Mouse (Mus musculus) embryonic facial prominence, embryonic 15.5 days (tissue): ENCODE results near the gene Gstp2. TPM values are rescaled to one million over a fixed set of nuclear protein-coding genes. Genes with fewer than 3 reads are reported as not detected.

Experiments used
- ATAC-seq: fragments of 200-750 bp; cut with Nextera tagmentation; 2 replicates; pipeline ENCODE4 v1.8.0; 2017; ENCODE audit warnings: low read depth, moderate TSS enrichment; ENCODE audit not compliant: insufficient number of reproducible peaks, low FRiP score, low TSS enrichment
- H3K27ac ChIP-seq: fragments of 300-500 bp; sonication (generic); replicated peaks from 2 replicates; pipeline ENCODE4 v1.5.1; 2015; ENCODE audit warnings: mild to moderate bottlenecking, inconsistent platforms
- H3K27me3 ChIP-seq: fragments of 300-500 bp; sonication (generic); 2 replicates; pipeline ENCODE4 v1.6.1; 2015; ENCODE audit warnings: inconsistent platforms
- H3K36me3 ChIP-seq: fragments of 300-500 bp; sonication (generic); 2 replicates; pipeline ENCODE4 v1.6.1; 2015; ENCODE audit warnings: mild to moderate bottlenecking, inconsistent platforms
- H3K4me1 ChIP-seq: fragments of 300-500 bp; sonication (generic); 2 replicates; pipeline ENCODE4 v1.6.1; 2015; ENCODE audit warnings: inconsistent platforms
- H3K4me2 ChIP-seq: fragments of 300-500 bp; sonication (generic); replicated peaks from 2 replicates; pipeline ENCODE4 v1.6.1; 2015; ENCODE audit warnings: mild to moderate bottlenecking, inconsistent platforms
- H3K4me3 ChIP-seq: fragments of 300-500 bp; sonication (generic); replicated peaks from 2 replicates; pipeline ENCODE4 v1.5.1; 2015; ENCODE audit warnings: mild to moderate bottlenecking, inconsistent platforms
- H3K9ac ChIP-seq: fragments of 300-500 bp; sonication (generic); 2 replicates; pipeline ENCODE4 v1.6.1; 2015; ENCODE audit warnings: inconsistent platforms
- H3K9me3 ChIP-seq: fragments of 300-500 bp; sonication (generic); replicated peaks from 2 replicates; pipeline ENCODE4 v1.6.1; 2016; ENCODE audit warnings: inconsistent platforms
- WGBS: fragments of 180-500 bp; shearing (Covaris S2); methylation state at CpG from one replicate; pipeline ENCODE4 v1.1.7; 2015; 5-methylcytosine and 5-hydroxymethylcytosine counted together
- polyA plus RNA-seq: library from polyadenylated mRNA; unstranded; fragments of >200 nt; fragmentation: Nextera tagmentation; extraction: Ambion mirVana; gene quantifications from 2 replicates; pipeline ENCODE4 v1.2.1, GENCODE M21; 2015

Gstp2 gene
- polyA plus RNA-seq, 1 experiment from 2014 or later = 3.7 TPM

- Histone ChIP-seq H3K9ac (no peak overlapping the region), H3K27ac (no peak overlapping the region), H3K36me3 (peaks cover 37% of the 10 kb centered on the region), H3K4me2 (no peak overlapping the region), H3K27me3 (no peaks in the 10 kb centered on the region), H3K4me1 (peaks cover 23% of the 10 kb centered on the region), H3K9me3 (no peaks in the 10 kb centered on the region), H3K4me3 (no peak overlapping the region)
- no peak for ATAC-seq
- 79% methylated on average over 12 of the region's 12 CpGs for WGBS
Measured at GRCm38 (mm10) chr19:4003641-4004040, 42.2 kb downstream of the Gstp2 start.

- peaks cover 31% of the 10 kb centered on the region for H3K36me3 ChIP-seq
- no peak for ATAC-seq
- H3K9me3 ChIP-seq = no peaks in the 10 kb centered on the region
- H3K4me3 ChIP-seq = no peak within 1 kb of the TSS
- 76% methylated on average over 1 of the region's 1 CpGs for WGBS
- no peaks in the 10 kb centered on the region for H3K27me3 ChIP-seq
- no peak within 1 kb of the TSS for H3K9ac ChIP-seq
- no peak within 1 kb of the TSS for H3K27ac ChIP-seq
- peaks cover 23% of the 10 kb centered on the region for H3K4me1 ChIP-seq
- no peak within 1 kb of the TSS for H3K4me2 ChIP-seq
Measured at GRCm38 (mm10) chr19:4003112-4003511, 42.7 kb downstream of the Gstp2 start, which contains the start of gene Doc2g. TSS of gene Doc2g (plus strand) at chr19:4003313.

DNA sequence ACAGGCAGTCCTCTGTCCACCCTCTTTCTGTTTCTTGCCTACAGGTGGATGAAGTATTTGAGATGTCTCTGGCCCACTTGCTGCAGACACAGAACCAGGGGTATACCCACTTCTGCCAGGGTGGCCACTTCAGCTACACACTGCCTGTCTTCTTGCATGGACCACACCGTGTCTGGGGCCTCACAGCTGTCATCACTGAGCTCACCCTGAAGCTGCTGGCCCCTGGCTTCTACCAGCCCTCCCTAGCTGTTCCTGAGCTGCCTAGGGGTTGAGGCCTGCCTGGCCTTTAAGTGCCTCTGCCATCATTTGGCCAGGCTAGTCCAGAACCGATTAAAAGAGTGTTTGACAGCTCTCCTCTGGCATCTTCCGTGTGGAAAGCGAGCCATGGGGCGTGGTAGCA lies 44.1 kb downstream of the Gstp2 start:
- no peak overlapping the region for H3K27ac ChIP-seq
- peaks cover 23% of the 10 kb centered on the region for H3K4me1 ChIP-seq
- H3K4me2 ChIP-seq = no peak overlapping the region
- H3K9me3 ChIP-seq = no peaks in the 10 kb centered on the region
- 82% methylated on average over 5 of the region's 5 CpGs for WGBS
- ATAC-seq = no peak
- no peaks in the 10 kb centered on the region for H3K27me3 ChIP-seq
- H3K36me3 ChIP-seq = peaks cover 18% of the 10 kb centered on the region
- H3K9ac ChIP-seq = no peak overlapping the region
- no peak overlapping the region for H3K4me3 ChIP-seq

- Histone ChIP-seq H3K36me3 (peaks cover 11% of the 10 kb centered on the region), H3K27ac (peak overlapping the region; percentile 96), H3K9me3 (no peaks in the 10 kb centered on the region), H3K4me1 (peaks cover 23% of the 10 kb centered on the region), H3K4me2 (peak overlapping the region; percentile 81), H3K27me3 (no peaks in the 10 kb centered on the region), H3K4me3 (peak overlapping the region; percentile 66), H3K9ac (peak overlapping the region; percentile 74)
- WGBS = 14% methylated on average over 17 of the region's 17 CpGs
- ATAC-seq = no peak
Measured at GRCm38 (mm10) chr19:4000949-4001525, 44.8 kb downstream of the Gstp2 start.

DNA sequence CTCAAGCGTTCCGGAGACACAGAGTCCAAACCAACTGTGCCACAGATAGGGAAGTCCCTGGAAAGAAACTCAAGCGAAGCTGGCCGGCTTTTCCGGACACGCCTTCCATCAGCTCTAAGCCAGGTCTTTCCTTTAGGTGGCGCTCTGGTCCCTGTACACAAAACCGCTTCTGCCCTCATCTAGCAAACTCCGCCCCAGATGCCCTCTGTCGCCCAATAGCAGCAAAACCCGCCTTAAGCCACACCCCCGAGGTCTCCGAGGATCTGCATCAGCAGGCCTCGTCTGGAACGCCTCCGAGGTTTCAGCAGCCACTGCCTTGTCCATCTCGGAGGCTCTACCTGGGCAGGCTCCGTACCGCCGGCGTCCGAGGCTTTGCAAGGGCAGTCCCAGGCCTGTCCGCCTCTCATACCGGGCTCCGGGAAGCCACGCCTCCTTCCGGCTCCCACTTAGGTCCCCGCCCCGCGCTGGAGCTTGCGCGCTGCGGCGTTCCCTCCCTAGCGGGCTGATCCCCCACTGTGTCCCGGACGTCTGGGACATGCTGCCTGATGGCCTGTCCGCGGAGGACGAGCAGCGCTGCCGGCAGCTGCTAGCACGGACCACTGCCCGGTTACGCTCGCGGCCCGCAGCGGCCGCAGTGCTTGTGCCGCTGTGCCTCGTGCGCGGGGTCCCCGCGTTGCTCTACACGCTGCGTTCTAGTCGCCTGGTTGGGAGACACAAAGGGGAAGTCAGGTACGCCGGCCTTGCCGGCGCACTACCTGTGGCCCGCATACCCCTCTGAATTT lies 45.5 kb downstream of the Gstp2 start, which contains the start of the genes Nudt8 and Gm49405:
Gene Nudt8, plus strand, starts transcription at position 462 of the 782 bp plus-strand sequence.
Gene Gm49405, plus strand, starts transcription at position 508 of the 782 bp plus-strand sequence.
- no peaks in the 10 kb centered on the region for H3K9me3 ChIP-seq
- ATAC-seq = peak; percentile 90

GRCm38 (mm10) chr19:3999121-3999730 lies 46.6 kb downstream of the Gstp2 start:
- no peaks in the 10 kb centered on the region for H3K9me3 ChIP-seq
- no peak for ATAC-seq
- WGBS = 81% methylated on average over 9 of the region's 9 CpGs
- no peak overlapping the region for H3K27ac ChIP-seq
- peak overlapping the region; percentile 66 for H3K4me3 ChIP-seq
- no peaks in the 10 kb centered on the region for H3K36me3 ChIP-seq
- H3K4me2 ChIP-seq = peak overlapping the region; percentile 81
- no peaks in the 10 kb centered on the region for H3K27me3 ChIP-seq
- H3K9ac ChIP-seq = no peak overlapping the region
- H3K4me1 ChIP-seq = peaks cover 23% of the 10 kb centered on the region

More for the DNA sequence above, 45.5 kb downstream of the Gstp2 start, which contains the start of the genes Nudt8 and Gm49405:
- peak within 1 kb of the TSS; percentile 66 for H3K4me3 ChIP-seq
- under 1% methylated on average over 64 of the region's 64 CpGs for WGBS
- H3K27ac ChIP-seq = peak within 1 kb of the TSS; percentile 96
- H3K4me2 ChIP-seq = peak within 1 kb of the TSS; percentile 81
- peaks cover 23% of the 10 kb centered on the region for H3K4me1 ChIP-seq
- peak within 1 kb of the TSS; percentile 74 for H3K9ac ChIP-seq
- H3K36me3 ChIP-seq = 0 out of 2 replicates have a peak, but pooled peaks cover 5% of the 10 kb centered on the region
- no peaks in the 10 kb centered on the region for H3K27me3 ChIP-seq

GRCm38 (mm10) chr19:3998335-3998734 lies 47.5 kb downstream of the Gstp2 start:
- Histone ChIP-seq H3K9ac (no peak overlapping the region), H3K4me2 (no peak overlapping the region), H3K4me3 (no peak overlapping the region), H3K27ac (no peak overlapping the region), H3K9me3 (no peaks in the 10 kb centered on the region), H3K27me3 (no peaks in the 10 kb centered on the region), H3K4me1 (peaks cover 23% of the 10 kb centered on the region), H3K36me3 (no peaks in the 10 kb centered on the region)
- WGBS = 75% methylated on average over 8 of the region's 8 CpGs
- no peak for ATAC-seq

DNA sequence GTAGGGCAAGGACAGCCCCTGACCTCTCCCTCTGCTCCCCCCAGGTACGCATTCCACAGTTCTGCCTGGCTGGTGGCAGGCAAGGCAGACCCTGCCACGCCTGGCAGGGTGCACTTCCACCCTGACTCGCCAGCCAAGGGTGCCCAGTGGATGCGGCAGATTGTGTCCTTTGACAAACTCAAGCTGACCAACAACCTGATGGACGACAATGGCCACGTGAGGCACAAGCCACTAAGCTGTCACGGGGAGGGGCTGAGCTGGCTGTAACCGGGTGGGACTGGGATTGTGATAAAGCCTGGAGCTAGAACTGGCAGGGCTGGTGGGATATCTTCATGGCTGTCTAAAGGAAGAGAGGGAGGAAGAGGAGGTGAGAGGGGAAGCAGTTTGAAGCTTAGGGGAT lies 48.6 kb downstream of the Gstp2 start:
- no peak overlapping the region for H3K27ac ChIP-seq
- no peak overlapping the region for H3K9ac ChIP-seq
- H3K27me3 ChIP-seq = no peaks in the 10 kb centered on the region
- no peak for ATAC-seq
- H3K4me3 ChIP-seq = no peak overlapping the region
- H3K9me3 ChIP-seq = no peaks in the 10 kb centered on the region
- peaks cover 23% of the 10 kb centered on the region for H3K4me1 ChIP-seq
- H3K36me3 ChIP-seq = no peaks in the 10 kb centered on the region
- WGBS = 65% methylated on average over 8 of the region's 8 CpGs
- H3K4me2 ChIP-seq = no peak overlapping the region

- WGBS = 75% methylated on average over 8 of the region's 8 CpGs
- Histone ChIP-seq H3K27ac (no peak overlapping the region), H3K36me3 (no peaks in the 10 kb centered on the region), H3K4me2 (no peak overlapping the region), H3K9ac (no peak overlapping the region), H3K9me3 (no peaks in the 10 kb centered on the region), H3K4me1 (peaks cover 22% of the 10 kb centered on the region), H3K27me3 (no peaks in the 10 kb centered on the region), H3K4me3 (no peak overlapping the region)
- ATAC-seq = no peak
Measured at GRCm38 (mm10) chr19:3996747-3997146, 49.1 kb downstream of the Gstp2 start.

DNA sequence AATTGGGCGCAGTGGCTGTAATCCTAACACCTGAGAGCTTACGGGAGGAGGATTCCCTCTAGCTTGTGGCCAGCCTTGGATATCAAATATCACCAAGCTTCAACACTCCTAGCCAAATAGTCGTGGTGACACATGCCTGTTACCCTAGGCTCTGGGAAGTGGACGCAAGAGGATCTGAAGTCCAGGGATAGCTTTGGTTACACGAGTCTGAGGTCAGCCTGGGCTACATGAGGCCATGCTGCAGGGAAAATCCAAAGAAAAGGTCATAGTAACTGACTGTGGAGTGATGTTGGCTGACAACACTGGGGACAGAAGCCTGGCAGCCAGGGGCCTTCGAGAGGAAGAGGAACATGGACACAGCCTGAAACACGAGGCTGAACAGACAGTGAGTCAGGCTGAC lies 49.7 kb downstream of the Gstp2 start:
- ATAC-seq = no peak

DNA sequence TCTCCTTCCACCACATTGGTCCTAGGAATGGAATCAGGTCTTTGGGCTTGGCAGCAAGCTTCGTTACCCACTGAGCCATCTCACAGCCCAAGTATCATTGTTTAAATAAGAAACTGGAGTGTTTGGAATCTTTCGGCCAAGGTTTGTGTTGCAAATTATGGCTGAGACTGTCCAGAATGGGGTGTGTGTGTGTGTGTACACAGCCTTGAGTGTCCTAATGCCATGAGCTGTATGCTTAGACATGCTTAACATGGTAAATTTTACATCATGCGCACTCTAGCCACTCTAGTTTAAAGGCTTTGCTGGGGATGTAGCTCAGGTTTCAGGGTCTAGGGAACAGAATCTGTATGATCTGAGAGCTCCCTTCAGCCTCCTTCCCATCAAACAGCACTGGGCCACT lies 50.3 kb downstream of the Gstp2 start:
- H3K9me3 ChIP-seq = no peaks in the 10 kb centered on the region
- H3K9ac ChIP-seq = no peak overlapping the region
- WGBS = 71% methylated on average over 3 of the region's 3 CpGs
- peaks cover 12% of the 10 kb centered on the region for H3K4me1 ChIP-seq
- no peak overlapping the region for H3K4me2 ChIP-seq
- no peaks in the 10 kb centered on the region for H3K36me3 ChIP-seq
- ATAC-seq = no peak
- no peak overlapping the region for H3K4me3 ChIP-seq
- no peaks in the 10 kb centered on the region for H3K27me3 ChIP-seq
- H3K27ac ChIP-seq = no peak overlapping the region

More for the DNA sequence above, 49.7 kb downstream of the Gstp2 start:
- Histone ChIP-seq H3K9me3 (no peaks in the 10 kb centered on the region), H3K4me3 (no peak overlapping the region), H3K4me2 (no peak overlapping the region), H3K27me3 (no peaks in the 10 kb centered on the region), H3K36me3 (no peaks in the 10 kb centered on the region), H3K9ac (no peak overlapping the region), H3K27ac (no peak overlapping the region), H3K4me1 (peaks cover 15% of the 10 kb centered on the region)
- WGBS = 52% methylated on average over 7 of the region's 7 CpGs
